Mouse (Mus musculus) kidney, embryonic 15.5 days (tissue): ENCODE measurements around the gene Prss12. TPM values are rescaled to one million over a fixed set of nuclear protein-coding genes. Genes with fewer than 3 reads are reported as not detected.

Experiments used
- ATAC-seq: fragments of 200-750 bp; cut with Nextera tagmentation; replicated peaks from 2 replicates; pipeline ENCODE4 v1.8.0; 2017; ENCODE audit warnings: moderate TSS enrichment; ENCODE audit not compliant: low FRiP score
- H3K27ac ChIP-seq: fragments of 300-500 bp; sonication (generic); 2 replicates; pipeline ENCODE4 v1.5.1; 2015; ENCODE audit warnings: mild to moderate bottlenecking, inconsistent platforms
- H3K27me3 ChIP-seq: fragments of 300-500 bp; sonication (generic); 2 replicates; pipeline ENCODE4 v1.6.1; 2015; ENCODE audit warnings: inconsistent platforms
- H3K36me3 ChIP-seq: fragments of 300-500 bp; sonication (generic); 2 replicates; pipeline ENCODE4 v1.6.1; 2015; ENCODE audit warnings: inconsistent platforms
- H3K4me1 ChIP-seq: fragments of 300-500 bp; sonication (generic); 2 replicates; pipeline ENCODE4 v1.6.1; 2015; ENCODE audit warnings: inconsistent platforms
- H3K4me2 ChIP-seq: fragments of 300-500 bp; sonication (generic); 2 replicates; pipeline ENCODE4 v1.6.1; 2015; ENCODE audit warnings: moderate library complexity, mild to moderate bottlenecking, inconsistent platforms
- H3K4me3 ChIP-seq: fragments of 300-500 bp; sonication (generic); replicated peaks from 2 replicates; pipeline ENCODE4 v1.5.1; 2015; ENCODE audit warnings: mild to moderate bottlenecking, inconsistent platforms
- H3K9ac ChIP-seq: fragments of 300-500 bp; sonication (generic); 2 replicates; pipeline ENCODE4 v1.6.1; 2015; ENCODE audit warnings: mild to moderate bottlenecking, inconsistent platforms
- H3K9me3 ChIP-seq: fragments of 300-500 bp; sonication (generic); replicated peaks from 2 replicates; pipeline ENCODE4 v1.6.1; 2016; ENCODE audit warnings: inconsistent platforms
- WGBS: fragments of 180-500 bp; shearing (Covaris S2); methylation state at CpG from one replicate; pipeline ENCODE4 v1.1.7; 2015; ENCODE audit warnings: mixed read lengths; 5-methylcytosine and 5-hydroxymethylcytosine counted together
- polyA plus RNA-seq: library from polyadenylated mRNA; unstranded; fragments of >200 nt; fragmentation: Nextera tagmentation; extraction: Ambion mirVana; gene quantifications from 2 replicates; pipeline ENCODE4 v1.2.1, GENCODE M21; 2015

The Prss12 gene
- polyA plus RNA-seq, 1 experiment from 2014 or later: 5.6 TPM

GRCm38 (mm10) chr3:123437608-123438007 lies 9.1 kb upstream of the Prss12 start:
- Histone ChIP-seq H3K36me3 (no peaks in the 10 kb centered on the region), H3K4me3 (no peak overlapping the region), H3K27ac (no peak overlapping the region), H3K9me3 (no peaks in the 10 kb centered on the region), H3K9ac (no peak overlapping the region), H3K4me1 (peaks cover under 1% of the 10 kb centered on the region; the same call in 1 of the 2 replicates), H3K27me3 (no peaks in the 10 kb centered on the region), H3K4me2 (no peak overlapping the region)
- ATAC-seq: no peak
- 91% methylated on average over 1 of the region's 1 CpGs for WGBS

GRCm38 (mm10) chr3:123440490-123440889 lies 6.2 kb upstream of the Prss12 start:
- Histone ChIP-seq H3K4me1 (peaks cover 3% of the 10 kb centered on the region; the same call in 1 of the 2 replicates), H3K9me3 (no peaks in the 10 kb centered on the region), H3K27me3 (0 out of 2 replicates have a peak, but pooled peaks cover 9% of the 10 kb centered on the region), H3K27ac (no peak overlapping the region), H3K9ac (no peak overlapping the region), H3K4me2 (no peak overlapping the region), H3K36me3 (no peaks in the 10 kb centered on the region), H3K4me3 (no peak overlapping the region)
- 79% methylated on average over 7 of the region's 7 CpGs for WGBS
- no peak for ATAC-seq

GRCm38 (mm10) chr3:123444466-123444865 lies 2.2 kb upstream of the Prss12 start:
- no peak overlapping the region for H3K27ac ChIP-seq
- peaks cover 42% of the 10 kb centered on the region for H3K27me3 ChIP-seq
- H3K4me2 ChIP-seq: no peak overlapping the region
- H3K9me3 ChIP-seq: no peaks in the 10 kb centered on the region
- H3K36me3 ChIP-seq: no peaks in the 10 kb centered on the region
- WGBS: 43% methylated on average over 1 of the region's 1 CpGs
- ATAC-seq: no peak
- H3K4me3 ChIP-seq: no peak overlapping the region
- H3K9ac ChIP-seq: no peak overlapping the region
- H3K4me1 ChIP-seq: peaks cover 19% of the 10 kb centered on the region

- H3K9me3 ChIP-seq: no peaks in the 10 kb centered on the region
- peaks cover 18% of the 10 kb centered on the region for H3K4me1 ChIP-seq
- H3K27me3 ChIP-seq: peaks cover 46% of the 10 kb centered on the region
- H3K9ac ChIP-seq: peak overlapping the region; percentile 57
- no peaks in the 10 kb centered on the region for H3K36me3 ChIP-seq
- 8% methylated on average over 13 of the region's 13 CpGs for WGBS
- H3K27ac ChIP-seq: no peak overlapping the region
- H3K4me2 ChIP-seq: peak overlapping the region; percentile 100
- ATAC-seq: peak; percentile 21; the same call in 1 of the 2 replicates
- peak overlapping the region; percentile 70 for H3K4me3 ChIP-seq
Observed at GRCm38 (mm10) chr3:123447538-123448059, 886 bp downstream of the Prss12 start.

GRCm38 (mm10) chr3:123448096-123448495 lies 1.4 kb downstream of the Prss12 start:
- no peak for ATAC-seq
- WGBS: 9% methylated on average over 10 of the region's 10 CpGs

GRCm38 (mm10) chr3:123450107-123450506 lies 3.4 kb downstream of the Prss12 start:
- Histone ChIP-seq H3K36me3 (no peaks in the 10 kb centered on the region), H3K9ac (no peak overlapping the region), H3K4me3 (no peak overlapping the region), H3K4me1 (peaks cover 16% of the 10 kb centered on the region), H3K9me3 (no peaks in the 10 kb centered on the region), H3K27ac (no peak overlapping the region), H3K4me2 (no peak overlapping the region), H3K27me3 (peaks cover 38% of the 10 kb centered on the region)
- ATAC-seq: no peak
- 89% methylated on average over 6 of the region's 6 CpGs for WGBS

More at GRCm38 (mm10) chr3:123448096-123448495, 1.4 kb downstream of the Prss12 start:
- Histone ChIP-seq H3K27me3 (peaks cover 46% of the 10 kb centered on the region), H3K9ac (no peak overlapping the region), H3K36me3 (no peaks in the 10 kb centered on the region), H3K4me3 (peak overlapping the region; percentile 70), H3K9me3 (no peaks in the 10 kb centered on the region), H3K27ac (no peak overlapping the region), H3K4me1 (peaks cover 16% of the 10 kb centered on the region), H3K4me2 (peak overlapping the region; percentile 100)

GRCm38 (mm10) chr3:123452904-123453303 lies 6.2 kb downstream of the Prss12 start:
- peaks cover 15% of the 10 kb centered on the region for H3K27me3 ChIP-seq
- no peaks in the 10 kb centered on the region for H3K36me3 ChIP-seq
- H3K4me3 ChIP-seq: no peak overlapping the region
- ATAC-seq: no peak
- WGBS: 72% methylated on average over 6 of the region's 6 CpGs
- H3K9ac ChIP-seq: no peak overlapping the region
- H3K9me3 ChIP-seq: no peaks in the 10 kb centered on the region
- H3K4me2 ChIP-seq: no peak overlapping the region
- H3K27ac ChIP-seq: no peak overlapping the region
- H3K4me1 ChIP-seq: peaks cover 3% of the 10 kb centered on the region

GRCm38 (mm10) chr3:123459492-123459891 lies 12.8 kb downstream of the Prss12 start:
- Histone ChIP-seq H3K4me2 (no peak overlapping the region), H3K27ac (no peak overlapping the region), H3K9ac (no peak overlapping the region), H3K36me3 (no peaks in the 10 kb centered on the region), H3K27me3 (no peaks in the 10 kb centered on the region), H3K9me3 (no peaks in the 10 kb centered on the region), H3K4me3 (no peak overlapping the region), H3K4me1 (no peaks in the 10 kb centered on the region)
- WGBS: 52% methylated on average over 1 of the region's 1 CpGs
- no peak for ATAC-seq

- Histone ChIP-seq H3K36me3 (no peaks in the 10 kb centered on the region), H3K4me1 (no peaks in the 10 kb centered on the region), H3K27ac (no peak overlapping the region), H3K9ac (no peak overlapping the region), H3K4me3 (no peak overlapping the region), H3K9me3 (no peaks in the 10 kb centered on the region), H3K27me3 (no peaks in the 10 kb centered on the region), H3K4me2 (no peak overlapping the region)
- ATAC-seq: no peak
- 79% methylated on average over 1 of the region's 1 CpGs for WGBS
Observed at GRCm38 (mm10) chr3:123460436-123460835, 13.7 kb downstream of the Prss12 start.

GRCm38 (mm10) chr3:123462264-123462663 lies 15.6 kb downstream of the Prss12 start:
- no peak overlapping the region for H3K4me3 ChIP-seq
- H3K9me3 ChIP-seq: no peaks in the 10 kb centered on the region
- H3K36me3 ChIP-seq: no peaks in the 10 kb centered on the region
- H3K9ac ChIP-seq: no peak overlapping the region
- no peaks in the 10 kb centered on the region for H3K27me3 ChIP-seq
- ATAC-seq: no peak
- H3K4me1 ChIP-seq: no peaks in the 10 kb centered on the region
- WGBS: 82% methylated on average over 6 of the region's 6 CpGs
- H3K27ac ChIP-seq: no peak overlapping the region
- no peak overlapping the region for H3K4me2 ChIP-seq

GRCm38 (mm10) chr3:123476833-123477232 lies 30.1 kb downstream of the Prss12 start:
- Histone ChIP-seq H3K4me2 (no peak overlapping the region), H3K4me1 (no peaks in the 10 kb centered on the region), H3K27ac (no peak overlapping the region), H3K4me3 (no peak overlapping the region), H3K9me3 (no peaks in the 10 kb centered on the region), H3K27me3 (no peaks in the 10 kb centered on the region), H3K36me3 (no peaks in the 10 kb centered on the region), H3K9ac (no peak overlapping the region)
- no peak for ATAC-seq
- WGBS: 52% methylated on average over 3 of the region's 3 CpGs

- Histone ChIP-seq H3K4me1 (no peaks in the 10 kb centered on the region), H3K27me3 (no peaks in the 10 kb centered on the region), H3K9ac (no peak overlapping the region), H3K4me3 (no peak overlapping the region), H3K27ac (no peak overlapping the region), H3K36me3 (no peaks in the 10 kb centered on the region), H3K9me3 (no peaks in the 10 kb centered on the region), H3K4me2 (no peak overlapping the region)
- no peak for ATAC-seq
- WGBS: 77% methylated on average over 6 of the region's 6 CpGs
Observed at GRCm38 (mm10) chr3:123481266-123481665, 34.6 kb downstream of the Prss12 start.

- Histone ChIP-seq H3K27me3 (no peaks in the 10 kb centered on the region), H3K9ac (no peak overlapping the region), H3K27ac (no peak overlapping the region), H3K36me3 (no peaks in the 10 kb centered on the region), H3K9me3 (no peaks in the 10 kb centered on the region), H3K4me2 (no peak overlapping the region), H3K4me3 (no peak overlapping the region), H3K4me1 (no peaks in the 10 kb centered on the region)
- WGBS: 92% methylated on average over 1 of the region's 1 CpGs
- ATAC-seq: no peak
Observed at GRCm38 (mm10) chr3:123491814-123492213, 45.1 kb downstream of the Prss12 start.
